ENCODE assay signal across 25 mouse cellular contexts in the genomic region with DNA sequence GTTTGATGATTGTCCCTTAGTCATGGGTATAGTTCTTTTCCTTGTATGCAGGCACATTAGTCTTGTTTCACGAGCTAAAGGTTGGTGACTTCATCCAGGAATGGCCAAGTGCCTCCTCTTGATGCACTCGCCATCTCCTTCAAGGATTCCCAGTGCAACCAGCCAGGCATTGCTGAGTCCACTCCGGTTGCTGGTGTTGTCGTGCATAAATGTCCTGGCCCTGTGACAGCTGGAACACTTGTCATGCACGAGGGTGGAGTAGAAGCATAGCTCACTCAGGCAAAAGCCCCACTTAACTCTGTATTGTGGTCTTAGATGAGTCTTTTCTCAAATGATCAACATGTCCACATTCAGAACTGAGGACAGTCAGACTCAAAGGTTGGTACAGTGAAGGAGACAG. TPM values are rescaled to one million over a fixed set of nuclear protein-coding genes. Genes with fewer than 3 reads are reported as not detected.
DNase-seq lines count a peak whose midpoint lies in the region; ATAC-seq and TF ChIP-seq lines count a peak whose summit lies in the region.
"Had no signal": no experiment of that assay in that cellular context is flagged by ENCODE, and none has a peak within 500 bp of the region (broad histone marks: within the 10 kb centered on the region; RNA-seq: fewer than 3 reads in every experiment).

No protein-coding gene starts in this region.

- WGBS in heart, embryonic 16.5 days: 56% methylated on average over 5 of the region's 5 CpGs
- 70% methylated on average over 5 of the region's 5 CpGs for WGBS in heart, embryonic 11.5 days (ENCODE audit: insufficient replicate concordance)

- H3K4me3 ChIP-seq in gastrocnemius, adult 2 months: no peak overlapping the region
- no peak overlapping the region for H3K4me3 ChIP-seq in heart, embryonic 16.5 days (ENCODE audit: low read length)
- H3K4me3 ChIP-seq in heart, embryonic 11.5 days (ENCODE audit: low read depth, low read length): no peak overlapping the region
- H3K4me3 ChIP-seq: forebrain, embryonic 10.5 days; forebrain, embryonic 13.5 days; heart, embryonic 15.5 days had no signal

- no peaks in the 10 kb centered on the region for H3K36me3 ChIP-seq in heart, embryonic 16.5 days (ENCODE audit: control insufficient read depth, insufficient read depth)
- no peaks in the 10 kb centered on the region for H3K36me3 ChIP-seq in heart, embryonic 11.5 days (ENCODE audit: control insufficient read depth, insufficient read depth, low read length)
- H3K36me3 ChIP-seq: forebrain, embryonic 10.5 days; heart, embryonic 15.5 days had no signal

- H3K4me1 ChIP-seq in heart, embryonic 16.5 days (ENCODE audit: control insufficient read depth, insufficient read depth, low read length): peaks cover 10% of the 10 kb centered on the region
- no peaks in the 10 kb centered on the region for H3K4me1 ChIP-seq in heart, embryonic 11.5 days (ENCODE audit: control insufficient read depth, insufficient read depth, low read length)
- H3K4me1 ChIP-seq: forebrain, embryonic 13.5 days had no signal

- 0 out of 2 replicates have a peak, but pooled peaks have one; percentile 18 for ATAC-seq in heart, embryonic 16.5 days (replicated peaks; ENCODE audit: extremely low read depth, insufficient read depth, low FRiP score)
- ATAC-seq in heart, embryonic 11.5 days (replicated peaks; ENCODE audit: insufficient number of reproducible peaks, low FRiP score, low TSS enrichment): no peak
- ATAC-seq: CD4-positive, CD25-positive, alpha-beta regulatory T cell, adult 4 months; forebrain, embryonic 13.5 days; forebrain, embryonic 16.5 days; hindbrain, postnatal 0 days; inflammation-experienced regulatory T-cells, adult 6 months; intestine, embryonic 16.5 days had no signal

- no peak overlapping the region for H3K27ac ChIP-seq in gastrocnemius, adult 2 months
- H3K27ac ChIP-seq in heart, embryonic 16.5 days (ENCODE audit: low read length): no peak overlapping the region
- H3K27ac ChIP-seq in heart, embryonic 11.5 days (ENCODE audit: low read depth, low read length): no peak overlapping the region
- H3K27ac ChIP-seq: forebrain, embryonic 10.5 days; forebrain, embryonic 13.5 days; heart, embryonic 15.5 days; hindbrain, embryonic 14.5 days; hindbrain, postnatal 0 days had no signal

- no peak overlapping the region for H3K4me2 ChIP-seq in heart, embryonic 16.5 days (ENCODE audit: low read depth, low read length)
- H3K4me2 ChIP-seq in heart, embryonic 11.5 days: no peak overlapping the region
- H3K4me2 ChIP-seq: forebrain, embryonic 13.5 days; heart, embryonic 15.5 days; hindbrain, embryonic 14.5 days had no signal

- intact Hi-C loops in gastrocnemius, adult 2 months (cut with DNase I): no loop called here
- intact Hi-C loops in heart, postnatal 25 days (cut with DNase I): no loop called here
- intact Hi-C loops in heart, postnatal 14 days (cut with DNase I): no loop called here

- no peaks in the 10 kb centered on the region for H3K9me3 ChIP-seq in heart, embryonic 16.5 days (replicated peaks; ENCODE audit: control insufficient read depth, low read length)
- H3K9me3 ChIP-seq in heart, embryonic 11.5 days (replicated peaks; ENCODE audit: control insufficient read depth, low read length): no peaks in the 10 kb centered on the region
- H3K9me3 ChIP-seq: forebrain, embryonic 10.5 days; forebrain, embryonic 13.5 days; heart, embryonic 15.5 days had no signal

- TF ChIP-seq CTCF in gastrocnemius, adult 2 months (IDR thresholded peaks at IDR 0.05): no peak

- H3K9ac ChIP-seq in heart, embryonic 16.5 days (ENCODE audit: low read length): no peak overlapping the region
- no peak overlapping the region for H3K9ac ChIP-seq in heart, embryonic 11.5 days (ENCODE audit: low read depth, low read length)
- H3K9ac ChIP-seq: forebrain, embryonic 13.5 days; heart, embryonic 15.5 days; hindbrain, embryonic 14.5 days had no signal

- DNase-seq in gastrocnemius, postnatal 10 days: peak; percentile 40
- no peak for DNase-seq in gastrocnemius, adult 2 months
- no peak for DNase-seq in heart, postnatal 25 days (ENCODE audit: low spot score)
- DNase-seq in heart, postnatal 14 days: peak; percentile 8 to 41
- DNase-seq: adrenal gland, adult 2 months; adrenal gland, postnatal 14 days; cerebellum, adult 11 months; cerebellum, adult 2 months; cerebellum, postnatal 14 days; gastrocnemius, postnatal 36 days; kidney, adult 18-20 months; kidney, adult 9 months had no signal

- no peaks in the 10 kb centered on the region for H3K27me3 ChIP-seq in heart, embryonic 16.5 days (ENCODE audit: control insufficient read depth, insufficient read depth, low read length)
- H3K27me3 ChIP-seq in heart, embryonic 11.5 days (ENCODE audit: control insufficient read depth, insufficient read depth, low read length): peaks cover 8% of the 10 kb centered on the region; the same call in 1 of the 2 replicates
- H3K27me3 ChIP-seq: forebrain, embryonic 13.5 days; heart, embryonic 15.5 days had no signal

RNA-seq across cellular contexts. Expression of a gene that starts 35.1 kb away (rescaled TPM):
- 10 to 100 TPM; 13.0 to 13.7 TPM for total RNA-seq in gastrocnemius, postnatal 10 days (2021)
- total RNA-seq in gastrocnemius, adult 2 months (2021): 10 to 100 TPM; 10.6 to 29.0 TPM
- polyA plus RNA-seq in heart, embryonic 16.5 days (2015; fragmentation: Nextera tagmentation; extraction: Ambion mirVana): 0.62 and 1.0 TPM in 2 replicates
- under 1 TPM; 0.31 to 0.49 TPM for total RNA-seq in heart, postnatal 25 days (2021)
- total RNA-seq in heart, postnatal 14 days (2021): under 1 TPM; 0.24 to 0.61 TPM
- 1.5 and 2.1 TPM in 2 replicates for polyA plus RNA-seq in heart, embryonic 11.5 days (2014; fragmentation: Nextera tagmentation; extraction: Ambion mirVana)
- total RNA-seq: adrenal gland, adult 2 months; adrenal gland, postnatal 14 days; granulocyte monocyte progenitor cell, adult 5-6 weeks had no signal
- polyA plus RNA-seq: C2C12; CD4-positive, CD25-positive, alpha-beta regulatory T cell, adult 4 months; inflammation-experienced regulatory T-cells, adult 6 months had no signal

Comparison
In these comparisons a context has a peak if more than half of its experiments do, and no peak if none do; other contexts are left out.
1. DNase-seq: peak in gastrocnemius, postnatal 10 days (single experiment) and heart, postnatal 14 days (2 of 2); none in gastrocnemius, adult 2 months (single experiment) and heart, postnatal 25 days (single experiment).
2. RNA of a gene that starts 35.1 kb away (total RNA-seq): 10.6 to 29.0 TPM in gastrocnemius, adult 2 months and 13.0 to 13.7 TPM in gastrocnemius, postnatal 10 days; 0.24 to 0.61 TPM in heart, postnatal 14 days and 0.31 to 0.49 TPM in heart, postnatal 25 days; every median in the first group is over 4 times any median in the second.